Comparison of ENCODE assay signal across 18 mouse cellular contexts in genomic region chr8:125686221-125686865, GRCm38 (mm10). TPM values are rescaled to one million over a fixed set of nuclear protein-coding genes. Genes with fewer than 3 reads are reported as not detected.
DNase-seq lines count a peak whose midpoint lies in the region; ATAC-seq and TF ChIP-seq lines count a peak whose summit lies in the region.
"Had no signal": no experiment of that assay in that cellular context is flagged by ENCODE, and none has a peak within 500 bp of the region (broad histone marks: within the 10 kb centered on the region; RNA-seq: fewer than 3 reads in every experiment).

No protein-coding gene starts in this region.

- no peak overlapping the region for H3K4me3 ChIP-seq in heart, embryonic 13.5 days
- no peak overlapping the region for H3K4me3 ChIP-seq in lung, embryonic 14.5 days (ENCODE audit: low read depth, low read length)
- no peak overlapping the region for H3K4me3 ChIP-seq in limb, embryonic 13.5 days
- H3K4me3 ChIP-seq: embryonic facial prominence, embryonic 12.5 days; forebrain, embryonic 10.5 days; megakaryocyte, embryonic 14.5 days; neural tube, embryonic 13.5 days had no signal

- no peak overlapping the region for H3K9ac ChIP-seq in heart, embryonic 13.5 days
- H3K9ac ChIP-seq in lung, embryonic 14.5 days = no peak overlapping the region
- H3K9ac ChIP-seq in limb, embryonic 13.5 days = no peak overlapping the region
- H3K9ac ChIP-seq: embryonic facial prominence, embryonic 12.5 days; neural tube, embryonic 13.5 days had no signal

- no peak for DNase-seq in heart, adult 9 months (ENCODE audit: low spot score in 2 of 2)
- DNase-seq in lung, embryonic 14.5 days = peak; percentile 73
- no peak for DNase-seq in lung, postnatal 14 days
- DNase-seq in kidney, adult 9 months = peak; percentile 71
- DNase-seq: adrenal gland, postnatal 25 days; cerebellum, postnatal 25 days; gastrocnemius, postnatal 36 days; right cerebral cortex, adult 18-20 months; thymus, postnatal 14 days had no signal

- no peak for ATAC-seq in heart, embryonic 13.5 days (ENCODE audit: extremely low read depth, insufficient number of reproducible peaks, low FRiP score, low TSS enrichment)
- ATAC-seq in lung, embryonic 14.5 days (ENCODE audit: insufficient read depth) = 0 out of 2 replicates have a peak, but pooled peaks have one; percentile 28
- peak; percentile 54; the same call in 1 of the 2 replicates for ATAC-seq in limb, embryonic 13.5 days (ENCODE audit: low FRiP score, low read depth)
- ATAC-seq in activated CD4-positive, CD25-positive, alpha-beta regulatory T cell, adult 4 months = no peak
- ATAC-seq: CD4-positive, CD25-positive, alpha-beta regulatory T cell, adult 4 months; lung, postnatal 0 days had no signal

- no peak for TF ChIP-seq CTCF in lung, embryonic 14.5 days (IDR thresholded peaks at IDR 0.05; ENCODE audit: low read depth)

- H3K36me3 ChIP-seq in heart, embryonic 13.5 days = no peaks in the 10 kb centered on the region
- H3K36me3 ChIP-seq in lung, embryonic 14.5 days (ENCODE audit: insufficient read depth) = no peaks in the 10 kb centered on the region
- no peaks in the 10 kb centered on the region for H3K36me3 ChIP-seq in limb, embryonic 13.5 days
- H3K36me3 ChIP-seq: embryonic facial prominence, embryonic 12.5 days; forebrain, embryonic 10.5 days; neural tube, embryonic 13.5 days had no signal

- no peaks in the 10 kb centered on the region for H3K27me3 ChIP-seq in heart, embryonic 13.5 days (replicated peaks)
- H3K27me3 ChIP-seq in lung, embryonic 14.5 days (ENCODE audit: insufficient read depth, low read length) = no peaks in the 10 kb centered on the region
- no peaks in the 10 kb centered on the region for H3K27me3 ChIP-seq in limb, embryonic 13.5 days
- H3K27me3 ChIP-seq: neural tube, embryonic 13.5 days had no signal

- WGBS in heart, embryonic 13.5 days = 55% methylated on average over 9 of the region's 9 CpGs
- 45% methylated on average over 9 of the region's 9 CpGs for WGBS in lung, embryonic 14.5 days
- WGBS in limb, embryonic 13.5 days = 48% methylated on average over 9 of the region's 9 CpGs

- H3K4me2 ChIP-seq in heart, embryonic 13.5 days = 0 out of 2 replicates have a peak overlapping the region, but pooled peaks have one; percentile 7
- H3K4me2 ChIP-seq in lung, embryonic 14.5 days = no peak overlapping the region
- H3K4me2 ChIP-seq in limb, embryonic 13.5 days (replicated peaks) = no peak overlapping the region
- H3K4me2 ChIP-seq: embryonic facial prominence, embryonic 12.5 days; neural tube, embryonic 13.5 days had no signal

- H3K9me3 ChIP-seq in heart, embryonic 13.5 days = no peaks in the 10 kb centered on the region
- no peaks in the 10 kb centered on the region for H3K9me3 ChIP-seq in lung, embryonic 14.5 days (ENCODE audit: low read depth, low read length)
- no peaks in the 10 kb centered on the region for H3K9me3 ChIP-seq in limb, embryonic 13.5 days
- H3K9me3 ChIP-seq: embryonic facial prominence, embryonic 12.5 days; forebrain, embryonic 10.5 days; neural tube, embryonic 13.5 days had no signal

- peaks cover 23% of the 10 kb centered on the region for H3K4me1 ChIP-seq in heart, embryonic 13.5 days
- peaks cover 3% of the 10 kb centered on the region; the same call in 1 of the 2 replicates for H3K4me1 ChIP-seq in lung, embryonic 14.5 days (ENCODE audit: insufficient read depth)
- H3K4me1 ChIP-seq in limb, embryonic 13.5 days = peaks cover 23% of the 10 kb centered on the region
- H3K4me1 ChIP-seq: megakaryocyte, embryonic 14.5 days had no signal

- H3K27ac ChIP-seq in heart, embryonic 13.5 days (replicated peaks) = peak overlapping the region; percentile 63
- no peak overlapping the region; the same call in 1 of the 2 replicates for H3K27ac ChIP-seq in lung, embryonic 14.5 days (ENCODE audit: low read depth)
- peak overlapping the region; percentile 67 for H3K27ac ChIP-seq in limb, embryonic 13.5 days
- H3K27ac ChIP-seq: embryonic facial prominence, embryonic 12.5 days; forebrain, embryonic 10.5 days; neural tube, embryonic 13.5 days had no signal

RNA-seq across cellular contexts. Expression of gene Map10, which starts 16.7 kb away (rescaled TPM):
- 4.9 and 5.9 TPM in 2 replicates for polyA plus RNA-seq in heart, embryonic 13.5 days (2015; fragmentation: Nextera tagmentation; extraction: Ambion mirVana)
- polyA plus RNA-seq in lung, embryonic 14.5 days (2014; fragmentation: Nextera tagmentation; extraction: Ambion mirVana) = 7.6 and 8.1 TPM in 2 replicates
- 6.4 and 6.7 TPM in 2 replicates for polyA plus RNA-seq in limb, embryonic 13.5 days (2015; fragmentation: Nextera tagmentation; extraction: Ambion mirVana)
- polyA plus RNA-seq in activated CD4-positive, CD25-positive, alpha-beta regulatory T cell, adult 4 months (2017; shearing (Covaris generic)) = under 1 TPM; 0.17 to 0.46 TPM

RNA-seq across cellular contexts. Expression of gene Ntpcr, which starts 43.4 kb away (rescaled TPM):
- 25.7 and 25.9 TPM in 2 replicates for polyA plus RNA-seq in heart, embryonic 13.5 days (2015; fragmentation: Nextera tagmentation; extraction: Ambion mirVana)
- polyA plus RNA-seq in lung, embryonic 14.5 days (2014; fragmentation: Nextera tagmentation; extraction: Ambion mirVana) = 33.0 TPM in 2 replicates
- 29.8 and 32.6 TPM in 2 replicates for polyA plus RNA-seq in limb, embryonic 13.5 days (2015; fragmentation: Nextera tagmentation; extraction: Ambion mirVana)
- polyA plus RNA-seq in activated CD4-positive, CD25-positive, alpha-beta regulatory T cell, adult 4 months (2017; shearing (Covaris generic)) = 10 to 100 TPM; 31.1 to 34.3 TPM

Comparison
In these comparisons a context has a peak if more than half of its experiments do, and no peak if none do; other contexts are left out.
1. DNase-seq: peak in lung, embryonic 14.5 days (single experiment) and kidney, adult 9 months (single experiment); none in heart, adult 9 months (0 of 2) and lung, postnatal 14 days (single experiment).
2. ATAC-seq: peak in lung, embryonic 14.5 days (single experiment) and limb, embryonic 13.5 days (single experiment); none in heart, embryonic 13.5 days (single experiment) and activated CD4-positive, CD25-positive, alpha-beta regulatory T cell, adult 4 months (single experiment).